Mouse (Mus musculus) kidney, embryonic 14.5 days (tissue): ENCODE measurements around the gene Dgcr2. TPM values are rescaled to one million over a fixed set of nuclear protein-coding genes. Genes with fewer than 3 reads are reported as not detected.

Experiments used
- ATAC-seq: fragments of 200-750 bp; cut with Nextera tagmentation; 2 replicates; pipeline ENCODE4 v1.8.0; 2017; ENCODE audit warnings: moderate number of reproducible peaks, mild to moderate bottlenecking, moderate TSS enrichment, moderate library complexity; ENCODE audit not compliant: low FRiP score, low TSS enrichment
- H3K27ac ChIP-seq: fragments of 300-500 bp; sonication (generic); 2 replicates; pipeline ENCODE4 v1.5.1; 2014; ENCODE audit warnings: low read depth, mild to moderate bottlenecking, low read length, moderate library complexity, mixed read lengths
- H3K27me3 ChIP-seq: fragments of 300-500 bp; sonication (generic); 2 replicates; pipeline ENCODE4 v1.6.1; 2014; ENCODE audit warnings: mild to moderate bottlenecking, low read length; ENCODE audit not compliant: control insufficient read depth, insufficient read depth
- H3K36me3 ChIP-seq: fragments of 300-500 bp; sonication (generic); 2 replicates; pipeline ENCODE4 v1.6.1; 2014; ENCODE audit warnings: low read length, mixed read lengths; ENCODE audit not compliant: control insufficient read depth, insufficient read depth
- H3K4me1 ChIP-seq: fragments of 300-500 bp; sonication (generic); 2 replicates; pipeline ENCODE4 v1.6.1; 2014; ENCODE audit warnings: low read length, mixed read lengths; ENCODE audit not compliant: control insufficient read depth, insufficient read depth
- H3K4me2 ChIP-seq: fragments of 300-500 bp; sonication (generic); replicated peaks from 2 replicates; pipeline ENCODE4 v1.6.1; 2014; ENCODE audit warnings: low read depth, mild to moderate bottlenecking, low read length
- H3K4me3 ChIP-seq: fragments of 300-500 bp; sonication (generic); 2 replicates; pipeline ENCODE4 v1.5.1; 2014; ENCODE audit warnings: mild to moderate bottlenecking, low read length
- H3K9ac ChIP-seq: fragments of 300-500 bp; sonication (generic); 2 replicates; pipeline ENCODE4 v1.6.1; 2014; ENCODE audit warnings: low read depth, mild to moderate bottlenecking, low read length, moderate library complexity
- H3K9me3 ChIP-seq: fragments of 300-500 bp; sonication (generic); 2 replicates; pipeline ENCODE4 v1.6.1; 2016; ENCODE audit warnings: low read length; ENCODE audit not compliant: control insufficient read depth
- WGBS: fragments of 180-500 bp; shearing (Covaris S2); extraction: QIAGEN DNeasy Blood & Tissue Kit; methylation state at CpG from one replicate; pipeline ENCODE4 v1.1.7; 2014; 5-methylcytosine and 5-hydroxymethylcytosine counted together
- polyA plus RNA-seq: library from polyadenylated mRNA; unstranded; fragments of >200 nt; fragmentation: Nextera tagmentation; extraction: Ambion mirVana; gene quantifications from 2 replicates; pipeline ENCODE4 v1.2.1, GENCODE M21; 2014

Dgcr2 gene
- polyA plus RNA-seq, 1 experiment from 2014 or later: 91.7 TPM

- H3K27me3 ChIP-seq: no peaks in the 10 kb centered on the region
- peak overlapping the region; percentile 97 for H3K4me3 ChIP-seq
- WGBS: 0% methylated on average over 44 of the region's 44 CpGs
- H3K4me1 ChIP-seq: peaks cover 11% of the 10 kb centered on the region
- peak overlapping the region; percentile 96 for H3K9ac ChIP-seq
- H3K36me3 ChIP-seq: peaks cover 3% of the 10 kb centered on the region; the same call in 1 of the 2 replicates
- H3K27ac ChIP-seq: peak overlapping the region; percentile 92
- no peaks in the 10 kb centered on the region for H3K9me3 ChIP-seq
- peak; percentile 80 for ATAC-seq
- H3K4me2 ChIP-seq: peak overlapping the region; percentile 91
These were observed 7.3 kb downstream of the Dgcr2 start for GRCm38 (mm10) chr16:17890917-17891566.

GRCm38 (mm10) chr16:17890342-17890727 lies 8.0 kb downstream of the Dgcr2 start:
- H3K4me2 ChIP-seq: peak overlapping the region; percentile 91
- 41% methylated on average over 2 of the region's 2 CpGs for WGBS
- no peaks in the 10 kb centered on the region for H3K9me3 ChIP-seq
- H3K27ac ChIP-seq: no peak overlapping the region
- peaks cover 11% of the 10 kb centered on the region for H3K4me1 ChIP-seq
- peak overlapping the region; percentile 97 for H3K4me3 ChIP-seq
- no peak for ATAC-seq
- peak overlapping the region; percentile 96 for H3K9ac ChIP-seq
- peaks cover 3% of the 10 kb centered on the region; the same call in 1 of the 2 replicates for H3K36me3 ChIP-seq
- no peaks in the 10 kb centered on the region for H3K27me3 ChIP-seq

- Histone ChIP-seq H3K36me3 (peaks cover 3% of the 10 kb centered on the region; the same call in 1 of the 2 replicates), H3K27ac (no peak overlapping the region), H3K4me1 (peaks cover 11% of the 10 kb centered on the region), H3K4me2 (peak overlapping the region; percentile 91), H3K27me3 (no peaks in the 10 kb centered on the region), H3K4me3 (peak overlapping the region; percentile 97), H3K9ac (peak overlapping the region; percentile 96; the same call in 1 of the 2 replicates), H3K9me3 (no peaks in the 10 kb centered on the region)
- 82% methylated on average over 6 of the region's 6 CpGs for WGBS
- no peak for ATAC-seq
These were observed 8.5 kb downstream of the Dgcr2 start for GRCm38 (mm10) chr16:17889689-17890341.

GRCm38 (mm10) chr16:17884116-17884515 lies 14.2 kb downstream of the Dgcr2 start:
- no peak overlapping the region for H3K4me3 ChIP-seq
- 68% methylated on average over 6 of the region's 6 CpGs for WGBS
- no peaks in the 10 kb centered on the region for H3K9me3 ChIP-seq
- H3K4me2 ChIP-seq: no peak overlapping the region
- 0 out of 2 replicates have a peak, but pooled peaks cover 2% of the 10 kb centered on the region for H3K4me1 ChIP-seq
- H3K36me3 ChIP-seq: 0 out of 2 replicates have a peak, but pooled peaks cover 3% of the 10 kb centered on the region
- ATAC-seq: no peak
- no peak overlapping the region for H3K27ac ChIP-seq
- H3K27me3 ChIP-seq: no peaks in the 10 kb centered on the region
- H3K9ac ChIP-seq: no peak overlapping the region

GRCm38 (mm10) chr16:17882196-17882595 lies 16.2 kb downstream of the Dgcr2 start:
- H3K4me3 ChIP-seq: no peak overlapping the region
- no peak overlapping the region for H3K4me2 ChIP-seq
- 0 out of 2 replicates have a peak, but pooled peaks cover 2% of the 10 kb centered on the region for H3K4me1 ChIP-seq
- H3K27me3 ChIP-seq: no peaks in the 10 kb centered on the region
- no peak overlapping the region for H3K27ac ChIP-seq
- no peak for ATAC-seq
- 0 out of 2 replicates have a peak, but pooled peaks cover 3% of the 10 kb centered on the region for H3K36me3 ChIP-seq
- no peaks in the 10 kb centered on the region for H3K9me3 ChIP-seq
- no peak overlapping the region for H3K9ac ChIP-seq

- Histone ChIP-seq H3K9me3 (no peaks in the 10 kb centered on the region), H3K9ac (no peak overlapping the region), H3K27ac (no peak overlapping the region), H3K36me3 (0 out of 2 replicates have a peak, but pooled peaks cover 3% of the 10 kb centered on the region), H3K4me3 (no peak overlapping the region), H3K4me2 (no peak overlapping the region), H3K27me3 (no peaks in the 10 kb centered on the region), H3K4me1 (0 out of 2 replicates have a peak, but pooled peaks cover 2% of the 10 kb centered on the region)
- 97% methylated on average over 4 of the region's 4 CpGs for WGBS
- ATAC-seq: no peak
These were observed 18.8 kb downstream of the Dgcr2 start for GRCm38 (mm10) chr16:17879571-17879970.

GRCm38 (mm10) chr16:17876096-17876495 lies 22.3 kb downstream of the Dgcr2 start:
- Histone ChIP-seq H3K27ac (no peak overlapping the region), H3K4me3 (no peak overlapping the region), H3K36me3 (peaks cover 14% of the 10 kb centered on the region), H3K9ac (no peak overlapping the region), H3K27me3 (no peaks in the 10 kb centered on the region), H3K4me2 (no peak overlapping the region), H3K9me3 (no peaks in the 10 kb centered on the region), H3K4me1 (no peaks in the 10 kb centered on the region)
- 100% methylated on average over 1 of the region's 1 CpGs for WGBS
- ATAC-seq: no peak

GRCm38 (mm10) chr16:17875174-17875573 lies 23.2 kb downstream of the Dgcr2 start:
- Histone ChIP-seq H3K9ac (no peak overlapping the region), H3K36me3 (peaks cover 23% of the 10 kb centered on the region), H3K27me3 (no peaks in the 10 kb centered on the region), H3K27ac (no peak overlapping the region), H3K9me3 (no peaks in the 10 kb centered on the region), H3K4me2 (no peak overlapping the region), H3K4me1 (no peaks in the 10 kb centered on the region), H3K4me3 (no peak overlapping the region)
- ATAC-seq: no peak
- WGBS: 78% methylated on average over 4 of the region's 4 CpGs

- no peak overlapping the region for H3K4me2 ChIP-seq
- no peaks in the 10 kb centered on the region for H3K27me3 ChIP-seq
- H3K4me1 ChIP-seq: no peaks in the 10 kb centered on the region
- no peak overlapping the region for H3K4me3 ChIP-seq
- peaks cover 36% of the 10 kb centered on the region for H3K36me3 ChIP-seq
- H3K27ac ChIP-seq: no peak overlapping the region
- ATAC-seq: no peak
- H3K9ac ChIP-seq: no peak overlapping the region
- H3K9me3 ChIP-seq: no peaks in the 10 kb centered on the region
- WGBS: 39% methylated on average over 4 of the region's 4 CpGs
These were observed 25.4 kb downstream of the Dgcr2 start for GRCm38 (mm10) chr16:17872995-17873394.
